Mouse (Mus musculus) spleen, adult 2 months (tissue): Measurements from ENCODE around the gene Asb6. TPM values are rescaled to one million over a fixed set of nuclear protein-coding genes. Genes with fewer than 3 reads are reported as not detected.

Experiments
- DNase-seq, 2 experiments: peaks; one replicate each; pipeline versions ENCODE4 v3.0.0 to v3.0.0-alpha.2; 2012 to 2021; ENCODE audit warnings: low spot score in 2 of 2, low read depth in 1 of 2
- H3K27ac ChIP-seq: fragments of 200-500 bp; 2 replicates; pipeline ENCODE4 v1.5.1; 2012; ENCODE audit warnings: low read length, inconsistent platforms; ENCODE audit not compliant: insufficient read depth
- H3K27me3 ChIP-seq: fragments of 200-500 bp; 2 replicates; pipeline ENCODE4 v1.6.1; 2012; ENCODE audit warnings: mild to moderate bottlenecking, moderate library complexity, low read length, inconsistent platforms; ENCODE audit not compliant: control insufficient read depth, insufficient read depth
- H3K36me3 ChIP-seq: fragments of 200-500 bp; 2 replicates; pipeline ENCODE4 v1.6.1; 2012; ENCODE audit warnings: mild to moderate bottlenecking, low read length, inconsistent platforms; ENCODE audit not compliant: control insufficient read depth, insufficient read depth
- H3K4me1 ChIP-seq: fragments of 200-500 bp; 2 replicates; pipeline ENCODE4 v1.6.1; 2011; ENCODE audit warnings: inconsistent platforms; ENCODE audit not compliant: control insufficient read depth, insufficient read depth, insufficient read length
- H3K4me3 ChIP-seq: fragments of 200-500 bp; 2 replicates; pipeline ENCODE4 v1.5.1; 2011; ENCODE audit warnings: mild to moderate bottlenecking, inconsistent platforms; ENCODE audit not compliant: insufficient read depth, insufficient read length; ENCODE audit errors: extremely low read depth
- CTCF ChIP-seq: fragments of 200-500 bp; IDR thresholded peaks from 2 replicates; pipeline ENCODE4 v1.5.1; 2011; ENCODE audit warnings: mild to moderate bottlenecking, inconsistent platforms; ENCODE audit not compliant: insufficient read depth, insufficient read length, insufficient replicate concordance; ENCODE audit errors: extremely low read depth
- POLR2A ChIP-seq: fragments of 200-500 bp; IDR thresholded peaks from 2 replicates; pipeline ENCODE4 v1.6.1; 2011; ENCODE audit warnings: low read depth, low read length, inconsistent platforms
- WGBS: fragments of 180-500 bp; shearing (Covaris S2); methylation state at CpG from one replicate; pipeline ENCODE4 v1.1.7; 2018; 5-methylcytosine and 5-hydroxymethylcytosine counted together
- polyA plus RNA-seq: library from polyadenylated mRNA; depleted of rRNA; stranded (reverse); fragments of >200 nt; gene quantifications from 2 replicates; pipeline ENCODE4 v1.2.3, GENCODE M21; 2012

Gene Asb6
- polyA plus RNA-seq, 1 experiment = 51.5 TPM

DNA sequence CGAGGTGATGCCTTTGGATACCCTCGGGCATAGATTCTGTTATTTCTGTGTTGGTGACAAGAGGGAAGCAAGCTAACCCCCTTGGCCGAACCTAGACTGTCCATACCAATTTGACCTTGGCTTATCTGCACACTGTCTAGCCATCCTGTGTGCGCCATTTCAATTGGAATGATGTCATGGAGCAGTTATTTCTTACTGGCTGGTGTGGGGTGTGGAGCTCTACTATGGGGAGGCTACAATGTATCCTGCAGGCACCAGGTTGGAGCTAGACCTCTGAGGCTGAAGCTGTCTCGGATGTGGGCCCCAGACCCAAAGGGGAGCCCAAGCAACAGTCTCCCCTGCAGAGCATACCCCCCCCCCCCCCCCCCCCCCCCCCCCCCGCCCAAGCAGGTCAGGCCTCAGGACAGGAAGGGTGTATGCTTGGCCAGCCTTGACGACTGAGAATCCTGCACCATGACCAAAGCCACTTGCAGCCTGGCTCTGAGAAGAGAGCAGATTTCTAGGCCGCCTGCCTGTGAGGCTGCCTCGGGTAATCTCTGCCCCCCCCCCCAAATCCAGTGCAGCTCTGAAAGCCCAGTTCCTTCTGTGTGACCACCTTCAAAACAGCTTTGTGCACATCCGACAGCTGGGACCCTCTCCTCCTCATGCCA, 4.4 kb upstream of the Asb6 start, which contains the start of gene Prrx2:
Gene Prrx2 (plus strand): TSS at position 600 of the 650 bp plus-strand sequence.
- TF ChIP-seq CTCF (no peak), POLR2A (no peak)
- DNase-seq = no peak
- no peaks in the 10 kb centered on the region for H3K27me3 ChIP-seq
- H3K4me1 ChIP-seq = no peaks in the 10 kb centered on the region
- no peak within 1 kb of the TSS for H3K27ac ChIP-seq
- whole genome bisulfite sequencing = 78% methylated on average over 9 of the region's 10 CpGs
- no peaks in the 10 kb centered on the region for H3K36me3 ChIP-seq
- no peak within 1 kb of the TSS for H3K4me3 ChIP-seq

GRCm38 (mm10) chr2:30833644-30834043, 3.5 kb upstream of the Asb6 start:
- DNase-seq = no peak
- no peaks in the 10 kb centered on the region for H3K36me3 ChIP-seq
- 82% methylated on average over 5 of the region's 5 CpGs for WGBS
- no peak overlapping the region for H3K27ac ChIP-seq
- H3K4me3 ChIP-seq = no peak overlapping the region
- TF ChIP-seq CTCF (no peak), POLR2A (no peak)
- H3K4me1 ChIP-seq = no peaks in the 10 kb centered on the region
- H3K27me3 ChIP-seq = no peaks in the 10 kb centered on the region

GRCm38 (mm10) chr2:30829315-30829714, 818 bp downstream of the Asb6 start:
- Histone ChIP-seq H3K36me3 (peaks cover 14% of the 10 kb centered on the region), H3K4me1 (peaks cover 7% of the 10 kb centered on the region; the same call in 1 of the 2 replicates), H3K4me3 (no peak overlapping the region), H3K27ac (no peak overlapping the region), H3K27me3 (no peaks in the 10 kb centered on the region)
- WGBS = 40% methylated on average over 5 of the region's 5 CpGs
- DNase-seq = peak; percentile 27 to 49
- TF ChIP-seq POLR2A (no peak), CTCF (peak; percentile 42; the same call in 1 of the 2 replicates)

- no peaks in the 10 kb centered on the region for H3K27me3 ChIP-seq
- H3K27ac ChIP-seq = peak overlapping the region; percentile 70
- WGBS = under 1% methylated on average over 63 of the region's 63 CpGs
- peaks cover 27% of the 10 kb centered on the region for H3K36me3 ChIP-seq
- peaks cover 7% of the 10 kb centered on the region; the same call in 1 of the 2 replicates for H3K4me1 ChIP-seq
- peak; percentile 83 to 92 for DNase-seq
- peak overlapping the region; percentile 86 for H3K4me3 ChIP-seq
- TF ChIP-seq CTCF (peak; percentile 98), POLR2A (no peak; the same call in 1 of the 2 replicates)
Measured at GRCm38 (mm10) chr2:30827749-30828475, 2.2 kb downstream of the Asb6 start.

GRCm38 (mm10) chr2:30826825-30827748, 3.0 kb downstream of the Asb6 start:
- no peak for TF ChIP-seq CTCF
- TF ChIP-seq POLR2A = no peak
- peak; percentile 47 to 50 for DNase-seq
- Histone ChIP-seq H3K4me3 (peak overlapping the region; percentile 86), H3K36me3 (peaks cover 34% of the 10 kb centered on the region), H3K4me1 (peaks cover 7% of the 10 kb centered on the region; the same call in 1 of the 2 replicates), H3K27me3 (no peaks in the 10 kb centered on the region), H3K27ac (peak overlapping the region; percentile 70)
- WGBS = 38% methylated on average over 26 of the region's 26 CpGs

GRCm38 (mm10) chr2:30823385-30824153, 6.6 kb downstream of the Asb6 start:
- Histone ChIP-seq H3K4me1 (peaks cover 7% of the 10 kb centered on the region; the same call in 1 of the 2 replicates), H3K36me3 (peaks cover 38% of the 10 kb centered on the region)
- TF ChIP-seq CTCF (no peak), POLR2A (no peak)

More at GRCm38 (mm10) chr2:30823385-30824153, 6.6 kb downstream of the Asb6 start:
- Histone ChIP-seq H3K27ac (no peak overlapping the region), H3K4me3 (no peak overlapping the region), H3K27me3 (no peaks in the 10 kb centered on the region)
- no peak for DNase-seq
- WGBS = 90% methylated on average over 13 of the region's 13 CpGs
